Mouse (Mus musculus) bone marrow, adult 2 months (tissue): ENCODE measurements at regions not wholly inside any gene's neighbourhood (a gene's known extent, or its start where the extent isn't known, plus 50 kb on each side); places are given as distances from the start of the nearest gene placed in this dataset.

Experiments used
- H3K27ac ChIP-seq: fragments of 200-500 bp; 2 replicates; pipeline ENCODE4 v1.5.1; 2012; ENCODE audit warnings: low read depth, mild to moderate bottlenecking, control low read depth, inconsistent platforms, low read length; ENCODE audit not compliant: control insufficient read depth, poor library complexity, insufficient read depth
- H3K4me1 ChIP-seq: fragments of 200-500 bp; 2 replicates; pipeline ENCODE4 v1.6.1; 2011; ENCODE audit warnings: low read length; ENCODE audit not compliant: control insufficient read depth, insufficient read depth
- H3K4me3 ChIP-seq: fragments of 200-500 bp; replicated peaks from 2 replicates; pipeline ENCODE3; 2011; ENCODE audit warnings: mild to moderate bottlenecking, low read depth, low read length, control low read depth; ENCODE audit not compliant: control insufficient read depth
- CTCF ChIP-seq: fragments of 200-500 bp; IDR thresholded peaks from 2 replicates; pipeline ENCODE4 v1.5.1; 2011; ENCODE audit warnings: low read length, control low read depth; ENCODE audit not compliant: control insufficient read depth, insufficient read depth
- POLR2A ChIP-seq: fragments of 200-500 bp; IDR thresholded peaks from 2 replicates; pipeline ENCODE4 v1.6.1; 2011; ENCODE audit warnings: low read depth, mild to moderate bottlenecking, control low read depth, low read length, borderline replicate concordance; ENCODE audit not compliant: control insufficient read depth
- WGBS: fragments of 180-500 bp; shearing (Covaris S2); methylation state at CpG from one replicate; pipeline ENCODE4 v1.1.7; 2018; 5-methylcytosine and 5-hydroxymethylcytosine counted together

- TF ChIP-seq POLR2A = no peak
- peak; percentile 27; the same call in 1 of the 2 replicates for TF ChIP-seq CTCF
- WGBS = 51% methylated on average over 9 of the region's 9 CpGs
- Histone ChIP-seq H3K4me3 (no peak overlapping the region), H3K27ac (no peak overlapping the region), H3K4me1 (no peaks in the 10 kb centered on the region)
These were observed 187.9 kb upstream of the Il12b start for GRCm38 (mm10) chr11:44211871-44212441.

GRCm38 (mm10) chr11:44214095-44214494 lies 185.8 kb upstream of the Il12b start:
- Histone ChIP-seq H3K4me1 (no peaks in the 10 kb centered on the region), H3K27ac (no peak overlapping the region), H3K4me3 (no peak overlapping the region)
- TF ChIP-seq CTCF = no peak
- no peak for TF ChIP-seq POLR2A

- no peak overlapping the region for H3K4me3 ChIP-seq
- WGBS = 82% methylated on average over 3 of the region's 3 CpGs
- TF ChIP-seq POLR2A (no peak), CTCF (no peak)
- H3K27ac ChIP-seq = no peak overlapping the region
- H3K4me1 ChIP-seq = no peaks in the 10 kb centered on the region
These were observed 183.5 kb upstream of the Il12b start for GRCm38 (mm10) chr11:44216346-44216745.

GRCm38 (mm10) chr11:44219971-44220370 lies 179.9 kb upstream of the Il12b start:
- 52% methylated on average over 3 of the region's 3 CpGs for WGBS
- H3K27ac ChIP-seq = no peak overlapping the region
- no peak for TF ChIP-seq POLR2A
- no peak for TF ChIP-seq CTCF
- H3K4me1 ChIP-seq = no peaks in the 10 kb centered on the region
- H3K4me3 ChIP-seq = no peak overlapping the region

GRCm38 (mm10) chr11:44229996-44230395 lies 169.9 kb upstream of the Il12b start:
- TF ChIP-seq POLR2A = no peak
- no peak for TF ChIP-seq CTCF
- Histone ChIP-seq H3K4me3 (no peak overlapping the region), H3K4me1 (no peaks in the 10 kb centered on the region), H3K27ac (no peak overlapping the region)
- WGBS = 77% methylated on average over 5 of the region's 5 CpGs

- Histone ChIP-seq H3K4me3 (no peak overlapping the region), H3K27ac (no peak overlapping the region), H3K4me1 (no peaks in the 10 kb centered on the region)
- TF ChIP-seq POLR2A = no peak
- TF ChIP-seq CTCF = no peak
These were observed 164.4 kb upstream of the Il12b start for GRCm38 (mm10) chr11:44235456-44235855.

- no peak overlapping the region for H3K27ac ChIP-seq
- H3K4me3 ChIP-seq = no peak overlapping the region
- TF ChIP-seq CTCF (no peak), POLR2A (no peak)
- no peaks in the 10 kb centered on the region for H3K4me1 ChIP-seq
- WGBS = 81% methylated on average over 4 of the region's 4 CpGs
These were observed 161.8 kb upstream of the Il12b start for GRCm38 (mm10) chr11:44238051-44238450.

GRCm38 (mm10) chr11:44238598-44238997 lies 161.3 kb upstream of the Il12b start:
- H3K4me1 ChIP-seq = no peaks in the 10 kb centered on the region
- H3K27ac ChIP-seq = no peak overlapping the region
- H3K4me3 ChIP-seq = no peak overlapping the region
- TF ChIP-seq POLR2A (no peak), CTCF (no peak)
- 57% methylated on average over 8 of the region's 8 CpGs for WGBS

- Histone ChIP-seq H3K27ac (no peak overlapping the region), H3K4me3 (no peak overlapping the region), H3K4me1 (no peaks in the 10 kb centered on the region)
- TF ChIP-seq CTCF (no peak), POLR2A (no peak)
- 72% methylated on average over 2 of the region's 2 CpGs for WGBS
These were observed 156.7 kb upstream of the Il12b start for GRCm38 (mm10) chr11:44243184-44243583.

- Histone ChIP-seq H3K27ac (no peak overlapping the region), H3K4me3 (no peak overlapping the region), H3K4me1 (no peaks in the 10 kb centered on the region)
- WGBS = 77% methylated on average over 5 of the region's 5 CpGs
- TF ChIP-seq CTCF = no peak
- no peak for TF ChIP-seq POLR2A
These were observed 148.0 kb upstream of the Il12b start for GRCm38 (mm10) chr11:44251821-44252220.
